Mouse (Mus musculus) urinary bladder, postnatal 10 days (tissue): Measurements from ENCODE around the gene Prokr1.
"Not testable (repeated sequence)": the region's sequence is repeated elsewhere in the genome, so short reads cannot be mapped to it uniquely, and the experiment has no call there.

Source experiments
- DNase-seq: peaks from one replicate; pipeline ENCODE4 v3.0.0; 2022; ENCODE audit warnings: low spot score

Prokr1 gene

DNA sequence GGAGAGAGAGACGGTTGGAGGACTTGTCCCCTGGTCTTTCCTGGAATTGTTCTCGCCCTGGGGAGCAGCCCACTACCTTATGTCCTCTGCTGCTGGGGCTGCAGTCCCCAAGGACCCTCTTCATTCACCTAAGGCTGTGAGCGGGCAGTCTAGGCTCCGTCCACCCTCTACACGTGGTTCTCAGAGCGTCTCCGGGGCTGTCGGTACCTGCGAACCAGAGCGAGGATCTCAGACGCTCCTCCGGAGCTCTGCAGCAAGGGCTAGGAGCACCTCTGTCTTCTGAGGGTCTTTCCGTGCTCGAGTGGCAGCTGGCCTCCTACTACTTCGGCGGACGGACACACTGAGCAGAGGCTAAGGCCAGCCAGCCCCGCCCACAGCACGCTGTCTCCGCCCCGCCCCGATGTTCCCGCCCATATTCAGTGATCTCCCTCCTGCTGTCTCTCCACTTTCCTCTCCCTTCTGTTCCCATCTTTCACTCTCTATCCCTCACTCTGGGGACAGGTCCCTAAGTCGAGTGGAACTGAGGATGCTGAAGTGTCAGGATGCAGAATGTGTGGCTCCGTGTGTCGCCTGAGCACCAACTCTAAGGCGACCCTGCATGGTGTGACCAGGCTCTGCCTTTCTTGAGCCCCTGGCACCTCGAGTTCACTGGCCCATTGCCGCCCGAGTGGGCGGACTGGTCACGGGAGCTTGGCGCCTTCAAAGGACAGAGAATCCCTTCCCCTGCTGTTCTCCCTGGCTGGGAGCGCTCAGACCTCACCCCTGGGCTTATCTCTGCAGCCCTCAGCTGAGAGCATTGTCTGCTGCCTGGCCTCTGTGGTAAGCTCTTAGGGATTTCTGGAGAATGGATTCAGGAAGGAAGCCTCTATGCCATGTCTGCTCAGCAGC, at the start of gene Prokr1:
Gene Prokr1 (minus strand): TSS at position 350 of the 888 bp plus-strand sequence.
- no peak for DNase-seq

DNA sequence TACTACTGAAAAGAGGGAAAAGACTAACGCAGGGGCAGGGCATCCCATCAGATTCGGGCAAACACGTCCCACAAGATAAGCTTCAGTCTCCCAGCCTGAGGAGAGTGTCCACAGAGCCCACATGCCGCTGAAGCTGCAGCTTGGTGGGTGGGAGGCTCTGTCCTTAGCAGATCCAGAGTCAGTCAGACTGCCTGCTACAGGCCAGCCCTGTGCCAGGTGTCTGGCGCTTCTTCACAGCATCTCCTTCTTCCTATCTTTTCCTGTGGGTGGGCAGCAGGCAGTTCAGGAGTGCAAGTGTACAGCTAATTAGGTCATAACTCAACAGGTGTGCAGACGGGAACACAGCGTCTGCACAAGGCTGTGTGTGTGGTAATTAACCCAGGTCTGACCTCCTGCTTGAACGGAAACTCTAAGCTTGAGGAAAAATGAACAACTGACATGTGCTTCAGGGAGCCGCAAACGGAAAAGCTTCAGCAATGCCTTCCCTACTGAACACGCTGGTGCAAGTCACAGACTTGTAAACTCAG, 47.7 kb upstream of the Prokr1 start:
- DNase-seq: no peak

DNA sequence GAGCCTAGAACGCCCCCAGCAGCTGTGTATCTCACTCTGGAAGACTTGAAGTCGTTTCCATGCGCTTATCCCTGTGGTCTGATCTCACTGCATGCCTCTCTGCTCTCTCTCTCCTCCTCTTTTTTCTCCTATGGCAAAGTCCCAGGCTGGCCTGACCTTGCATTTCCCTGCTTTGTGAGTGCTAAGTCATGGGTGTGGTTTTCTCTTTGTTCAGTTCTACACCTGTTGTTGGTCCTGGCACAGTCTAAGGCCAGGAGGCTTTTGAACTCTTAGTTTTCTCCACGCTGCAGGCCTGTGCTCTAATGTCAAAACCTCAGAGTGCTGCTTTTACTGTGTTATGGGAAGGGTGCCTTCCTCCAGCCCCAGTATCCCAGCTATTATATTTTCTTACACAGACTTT, 41.6 kb upstream of the Prokr1 start:
- DNase-seq: no peak

DNA sequence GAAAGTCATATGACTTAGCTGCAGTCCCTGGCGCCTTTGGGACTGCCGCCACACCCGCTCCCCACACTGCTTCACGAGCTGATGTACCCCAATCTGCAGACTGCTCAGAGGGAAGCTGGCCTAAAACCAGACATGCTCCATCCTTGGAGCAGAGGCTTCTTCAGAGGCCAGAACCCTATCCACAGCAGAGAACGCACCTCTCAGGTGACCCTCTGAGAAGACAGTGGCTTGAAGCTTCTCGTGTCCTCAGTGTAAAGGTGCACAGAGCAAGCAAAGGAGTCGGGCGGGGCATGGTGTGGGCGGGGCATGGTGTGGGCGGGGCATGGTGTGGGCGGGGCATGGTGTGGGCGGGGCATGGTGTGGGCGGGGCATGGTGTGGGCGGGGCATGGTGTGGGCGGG, 38.4 kb upstream of the Prokr1 start:
- not testable (repeated sequence) for DNase-seq

DNA sequence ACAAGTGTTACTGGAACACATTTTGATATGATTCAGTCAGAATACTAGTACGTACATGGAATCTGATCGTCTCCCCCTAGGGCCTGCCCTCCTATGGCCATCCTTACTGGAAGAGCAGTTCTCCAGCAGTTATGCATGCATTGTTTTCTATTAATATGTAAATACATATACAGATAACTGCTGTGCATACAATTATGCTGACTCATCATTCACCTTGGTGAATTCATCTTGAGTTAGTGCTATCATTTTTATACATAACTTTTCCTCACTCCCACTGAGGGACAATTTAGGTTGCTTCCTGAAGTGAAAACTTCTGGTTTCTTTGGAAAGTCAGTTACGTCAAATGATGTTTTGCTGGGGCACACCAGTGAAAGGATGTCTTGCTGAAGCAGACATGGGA, 32.6 kb upstream of the Prokr1 start:
- no peak for DNase-seq

DNA sequence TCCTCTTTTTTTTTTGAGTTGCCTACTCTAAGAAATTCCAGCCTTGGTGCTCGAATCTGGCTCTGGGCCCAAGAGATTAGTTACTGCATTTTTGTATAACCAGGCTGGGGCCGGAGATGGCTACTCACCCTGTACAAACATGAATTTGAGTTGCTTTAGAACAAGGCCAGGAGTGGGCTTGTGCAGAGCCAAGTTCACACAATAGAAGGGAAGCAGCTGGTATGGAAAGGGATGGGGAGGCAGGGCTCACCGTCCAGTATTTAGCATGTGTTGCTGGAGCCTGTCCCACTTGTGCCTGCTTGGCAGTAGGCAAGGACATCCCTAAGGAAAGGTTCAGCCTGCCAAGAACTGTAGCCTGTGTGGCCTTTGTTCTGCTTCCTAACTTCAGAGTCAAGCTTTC, 30.7 kb upstream of the Prokr1 start:
- no peak for DNase-seq

DNA sequence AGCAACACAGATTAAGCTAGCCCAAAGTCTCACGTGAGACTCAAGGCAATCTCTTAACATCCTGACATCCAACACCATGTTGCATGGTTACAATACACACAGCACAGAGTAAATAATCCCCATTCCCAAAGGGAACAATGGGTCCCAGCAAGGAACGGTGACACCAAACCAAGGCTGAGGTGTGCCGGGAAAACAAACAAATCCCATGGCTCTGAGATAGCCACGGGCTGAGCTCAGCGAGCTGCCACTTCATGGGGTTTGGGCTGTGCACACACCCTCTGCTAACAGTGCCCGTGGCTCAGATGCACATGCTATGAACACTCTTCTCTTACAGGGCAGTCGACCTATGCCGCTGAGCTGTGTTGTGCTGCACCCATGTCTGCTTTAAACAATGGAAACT, 27.5 kb upstream of the Prokr1 start:
- no peak for DNase-seq

DNA sequence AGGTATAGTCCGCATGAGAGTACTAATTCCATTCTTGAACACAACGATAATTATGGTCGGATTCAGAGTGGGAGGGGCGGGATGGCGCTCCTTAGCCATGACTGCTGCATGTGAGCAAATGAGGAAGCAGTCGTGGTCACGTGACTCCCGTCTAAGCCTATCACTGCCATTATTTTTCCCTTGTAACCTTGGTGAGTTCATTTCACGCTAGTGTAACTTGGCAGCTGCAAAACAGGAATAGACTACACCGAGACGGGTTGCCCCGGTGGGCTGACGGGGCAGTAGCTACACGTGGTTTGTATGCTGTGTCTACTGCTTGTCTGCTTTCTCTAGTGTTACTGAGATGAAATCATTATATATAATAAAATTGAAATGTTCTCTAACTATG, 25.1 kb upstream of the Prokr1 start:
- no peak for DNase-seq

DNA sequence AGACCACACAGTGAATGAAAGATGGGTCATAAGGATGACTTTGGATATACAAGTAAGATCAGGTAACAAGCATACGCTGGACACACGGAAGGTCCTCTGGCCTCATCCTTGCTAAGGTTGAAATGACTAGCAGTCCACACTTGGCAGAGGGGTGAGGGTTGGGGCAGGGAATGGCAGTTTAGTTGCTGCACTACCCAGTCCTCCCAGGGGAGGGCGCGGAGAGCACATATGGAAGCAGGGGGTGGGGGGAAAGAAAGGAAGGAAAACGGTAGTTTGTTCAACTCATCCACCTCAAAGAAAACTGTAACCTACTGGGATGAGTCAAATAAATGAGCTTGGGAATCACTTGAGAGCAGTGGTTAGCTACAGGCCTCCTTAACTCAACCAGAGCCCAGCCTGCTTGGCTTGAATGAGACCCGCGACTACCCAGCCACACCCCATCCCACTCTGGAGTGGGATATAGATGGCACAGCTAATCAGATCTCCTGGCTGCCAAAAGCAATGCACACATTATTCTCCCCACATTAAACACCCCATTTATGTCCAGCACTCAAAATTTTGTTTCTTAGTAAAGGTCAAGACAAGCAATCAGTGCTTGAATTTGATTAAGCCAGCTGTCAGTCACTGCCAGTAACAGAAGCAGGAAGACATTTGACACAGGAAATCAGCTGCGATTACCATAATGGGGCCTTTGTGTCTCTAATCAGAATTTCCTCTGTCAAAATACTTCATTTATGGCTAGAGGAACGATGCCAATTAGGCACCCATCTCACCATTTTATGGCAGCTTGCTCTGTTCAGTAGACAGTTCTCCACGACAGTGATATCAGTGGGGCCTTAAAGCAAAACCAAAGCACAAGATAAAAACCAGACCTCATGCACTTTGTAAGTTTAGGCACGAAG, 24.5 kb upstream of the Prokr1 start:
- DNase-seq: no peak

DNA sequence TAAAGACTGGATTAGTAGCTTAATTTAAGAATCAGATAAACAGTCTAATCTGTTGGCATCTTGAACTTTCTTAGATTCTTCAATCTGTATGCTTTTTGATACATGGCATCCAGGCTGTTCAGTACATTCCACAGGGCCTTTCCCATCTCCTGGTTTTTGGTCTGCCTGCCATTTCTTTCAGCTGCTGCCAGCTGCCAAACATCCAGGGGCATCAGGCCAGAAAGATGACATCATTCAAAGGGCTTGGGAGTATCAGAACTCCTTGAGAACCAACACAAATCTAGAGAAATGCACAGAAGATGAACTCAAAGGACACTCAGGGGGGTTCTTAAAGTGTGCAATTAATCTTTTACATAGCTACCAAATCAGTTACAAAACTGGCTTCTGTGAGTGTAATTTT, 9.3 kb upstream of the Prokr1 start:
- no peak for DNase-seq

DNA sequence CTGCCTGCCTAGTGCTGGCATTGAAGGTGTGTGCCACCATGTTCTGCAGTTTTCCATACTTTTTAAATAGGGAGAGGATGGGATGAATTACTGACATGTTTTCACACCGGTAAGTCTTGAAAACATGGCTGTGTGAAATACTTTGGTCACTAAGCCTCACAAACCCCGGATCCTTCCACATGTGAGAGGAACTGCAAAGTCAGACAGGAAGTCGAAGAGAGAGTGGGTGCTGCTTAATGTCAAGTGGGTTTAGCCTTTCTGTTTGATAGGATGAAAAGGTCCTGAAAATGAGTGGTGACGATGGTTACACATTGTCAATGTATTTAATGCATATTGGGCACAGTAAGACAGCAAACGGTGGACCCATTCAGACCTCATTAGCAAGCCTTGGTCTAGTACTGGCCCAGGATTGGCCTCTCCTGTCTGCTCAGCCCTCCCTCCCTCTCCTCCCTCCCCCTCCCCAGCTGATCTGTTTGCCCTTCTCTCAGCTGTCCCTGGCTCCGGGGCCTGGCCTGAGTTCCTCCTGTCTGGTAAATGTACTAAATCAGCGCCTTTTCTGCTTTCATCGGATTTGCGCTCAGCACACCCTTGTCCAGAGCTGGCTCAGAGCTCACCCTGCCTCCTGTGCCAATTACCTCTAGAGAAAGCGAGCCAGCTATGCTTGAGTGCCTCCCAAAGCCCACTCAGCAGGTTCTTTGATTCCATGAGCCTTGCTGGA, 6.7 kb upstream of the Prokr1 start:
- DNase-seq: no peak

DNA sequence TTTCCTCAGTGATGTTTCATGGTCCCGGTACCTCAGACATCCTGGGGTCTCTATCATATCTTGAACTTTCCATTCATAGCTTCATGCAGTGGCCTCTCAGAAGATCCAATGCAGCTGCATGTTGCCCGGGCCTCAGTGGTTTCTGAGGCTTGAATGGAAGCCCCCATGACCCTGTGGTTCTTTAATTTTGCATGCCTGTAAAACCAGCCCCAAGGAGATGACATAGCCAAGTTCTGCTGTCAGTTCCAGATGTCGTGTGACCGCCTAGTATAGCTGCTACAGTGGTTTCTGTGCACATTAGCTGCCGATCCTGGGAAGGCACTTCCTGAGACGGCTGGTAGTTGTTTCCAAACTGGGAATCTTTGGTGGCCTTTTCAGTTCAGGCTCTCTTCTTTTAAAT, 3.6 kb upstream of the Prokr1 start:
- DNase-seq: no peak

DNA sequence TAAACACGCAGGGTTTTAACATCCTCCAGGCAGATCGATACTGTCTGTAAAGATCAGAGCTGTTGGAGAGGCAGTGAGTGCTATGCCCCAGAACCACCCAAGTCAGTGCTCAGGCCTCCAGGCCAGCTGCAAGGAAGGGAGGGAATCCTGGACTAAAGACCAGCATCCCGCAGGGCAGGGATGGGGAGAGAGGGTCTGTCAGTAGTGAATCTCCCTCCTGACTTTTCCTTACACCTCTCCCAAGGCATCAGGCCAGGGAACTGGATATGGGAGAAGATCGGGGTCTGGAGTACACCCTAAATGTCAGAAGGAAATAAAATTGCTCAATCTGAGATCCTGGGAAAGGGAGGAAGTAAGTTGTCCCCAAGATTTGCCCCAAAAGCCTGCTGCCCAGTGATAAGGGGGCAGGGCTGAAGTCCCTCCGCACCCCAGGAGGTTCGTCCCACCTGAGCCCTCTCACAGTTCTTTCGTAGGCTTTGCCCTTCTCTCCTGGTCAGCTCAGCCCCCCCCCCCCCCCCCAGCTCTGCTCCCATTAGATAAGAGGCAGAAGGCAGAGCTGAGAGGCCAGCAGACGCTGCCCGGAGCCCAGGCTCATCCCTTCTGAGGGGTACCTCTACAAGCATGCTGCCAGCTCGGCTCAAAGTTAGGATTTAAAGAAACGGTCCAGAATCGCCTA, 687 bp downstream of the Prokr1 start:
- no peak for DNase-seq

DNA sequence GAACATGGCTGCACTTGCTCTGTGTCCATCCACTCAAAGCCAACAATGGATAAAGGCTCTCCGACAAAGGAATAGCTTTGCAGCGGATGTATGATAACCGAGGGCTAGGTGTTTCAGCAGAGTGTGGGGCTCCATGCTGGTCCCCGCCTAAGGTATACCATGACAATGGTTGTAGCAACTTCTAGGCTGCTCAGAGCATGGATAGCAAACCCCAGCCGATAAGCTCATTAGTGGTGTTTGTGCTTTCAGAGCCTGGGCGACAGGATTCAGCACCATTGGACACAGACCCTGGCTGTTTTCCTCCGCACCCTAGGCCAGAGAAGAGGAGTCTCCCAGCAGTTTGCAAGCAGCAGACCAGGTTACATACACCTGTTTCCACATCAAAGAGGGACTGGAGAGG, 6.6 kb downstream of the Prokr1 start:
- DNase-seq: no peak

DNA sequence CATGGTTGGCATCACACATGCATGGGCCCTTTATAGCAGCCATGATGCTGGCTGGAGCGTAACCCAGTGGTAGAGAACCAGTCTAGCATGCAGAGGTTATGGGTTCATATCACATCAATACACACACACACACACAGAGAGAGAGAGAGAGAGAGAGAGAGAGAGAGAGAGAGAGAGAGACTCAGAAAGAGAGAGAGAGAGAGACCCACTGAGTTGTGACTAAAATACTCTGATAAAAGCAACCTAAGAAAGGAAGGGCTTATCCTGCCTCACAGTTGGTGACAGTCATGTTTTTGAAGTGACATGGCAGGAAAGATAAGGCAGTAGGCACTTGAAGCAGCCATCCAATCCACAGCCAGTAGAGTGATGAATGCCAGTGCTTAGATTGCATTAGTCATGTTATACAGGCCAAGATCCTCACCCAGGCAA, 7.3 kb downstream of the Prokr1 start:
- DNase-seq: no peak

DNA sequence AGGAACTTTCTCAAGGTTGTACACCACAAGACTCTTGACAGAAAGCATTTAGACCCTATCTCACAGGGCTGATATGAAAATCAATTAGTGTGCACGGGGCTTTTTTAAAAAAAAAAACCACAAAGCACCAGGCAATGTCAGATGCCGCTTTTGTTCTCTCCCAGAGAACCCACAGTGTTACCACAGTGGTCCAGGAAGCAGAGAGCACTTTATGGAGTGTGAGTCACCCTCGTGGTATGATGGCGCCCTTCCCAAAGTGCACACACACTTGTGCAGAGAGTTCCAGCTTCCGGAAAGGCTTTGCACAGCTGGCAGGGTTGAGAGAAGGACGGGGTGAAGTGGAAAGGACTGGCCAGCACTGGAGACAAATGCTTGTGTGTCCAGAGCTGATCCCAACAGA, 8.1 kb downstream of the Prokr1 start:
- no peak for DNase-seq

DNA sequence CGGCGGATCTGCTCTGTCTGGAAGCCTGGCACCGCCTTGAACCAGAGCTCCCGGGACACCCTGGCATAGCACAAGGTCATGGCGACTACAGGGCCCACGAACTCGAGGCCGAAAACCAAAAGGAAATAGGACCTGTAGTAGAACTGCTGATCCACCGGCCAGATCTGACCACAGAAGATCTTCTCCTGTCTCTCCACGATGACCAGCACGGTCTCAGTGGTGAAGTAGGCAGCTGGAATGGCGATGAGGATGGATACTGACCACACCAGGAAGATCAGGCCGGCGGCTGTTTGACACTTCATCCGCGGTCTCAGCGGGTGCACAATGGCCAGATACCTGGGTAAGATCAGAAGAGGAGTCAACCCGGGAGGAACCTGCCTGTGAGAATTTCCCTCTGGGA, 9.0 kb downstream of the Prokr1 start:
- no peak for DNase-seq

DNA sequence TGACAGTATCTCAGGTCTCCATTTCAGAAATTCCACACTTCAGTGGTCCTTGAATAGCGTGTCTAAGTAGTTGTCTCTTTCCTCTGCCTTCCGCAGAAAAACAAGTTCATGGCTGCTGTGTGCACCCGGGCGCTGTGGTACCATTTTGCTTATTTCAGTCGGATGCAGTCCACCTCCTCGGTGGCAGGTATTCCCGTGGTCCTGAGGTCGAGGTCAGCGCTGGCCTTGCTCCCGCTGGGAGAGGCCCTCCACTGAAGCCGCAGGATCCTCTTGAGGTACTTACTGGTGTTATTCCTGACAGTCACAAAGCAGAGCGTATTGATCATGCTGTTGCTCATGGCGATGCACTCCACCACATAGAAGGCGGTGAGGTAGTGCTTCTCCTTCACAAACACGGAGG, 9.5 kb downstream of the Prokr1 start:
- DNase-seq: no peak

DNA sequence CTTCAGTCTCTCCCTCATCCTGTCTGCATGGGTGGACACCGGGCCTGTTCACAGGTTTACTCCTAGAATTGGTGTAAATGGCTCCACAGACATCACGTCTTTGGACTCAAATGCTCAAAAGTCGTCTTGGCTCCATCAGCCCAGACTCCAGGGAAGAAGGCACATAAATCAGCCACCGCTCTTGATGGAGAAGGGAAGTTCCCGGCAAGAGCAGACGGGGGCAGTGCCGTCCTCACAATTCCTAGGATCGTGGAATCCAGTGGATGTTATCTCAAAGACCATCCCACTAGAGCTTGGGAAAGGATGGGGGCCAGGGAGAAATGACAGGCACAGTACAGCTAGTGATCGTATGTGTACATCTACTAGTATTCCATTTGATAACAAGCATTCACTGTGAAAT, 12.3 kb downstream of the Prokr1 start:
- DNase-seq: no peak

DNA sequence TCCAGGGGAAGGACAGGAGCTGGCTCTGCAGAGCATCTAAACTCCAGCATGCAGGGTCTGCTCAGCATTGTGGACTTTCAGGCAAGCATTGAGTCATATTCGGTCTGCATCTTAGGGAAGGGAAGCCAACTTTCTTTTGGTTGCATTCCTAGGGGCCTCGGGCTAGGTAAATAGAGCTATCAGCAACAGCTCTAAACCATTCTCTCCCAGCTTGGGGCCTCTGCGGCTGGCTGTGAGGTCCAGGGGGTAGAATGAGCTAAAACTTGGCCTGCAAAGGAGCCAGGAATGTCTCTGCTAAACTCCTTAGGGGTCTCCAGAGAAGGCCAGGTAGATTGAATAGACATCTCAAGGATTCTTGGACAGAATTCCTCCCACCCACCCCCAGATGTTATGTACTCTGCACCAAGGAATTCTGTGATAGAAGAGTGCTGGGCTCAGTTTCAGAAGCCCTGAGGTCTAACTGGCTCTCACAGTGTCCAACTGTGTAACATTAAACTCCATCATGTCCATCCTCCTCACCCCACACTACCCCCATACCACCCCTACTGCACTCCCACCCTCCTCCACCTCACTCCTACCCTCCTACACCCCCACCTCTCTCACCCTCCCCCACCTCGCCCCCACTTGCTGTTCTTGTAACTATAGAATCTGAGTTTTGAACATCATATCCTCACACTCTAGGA, 13.8 kb downstream of the Prokr1 start:
- DNase-seq: no peak

DNA sequence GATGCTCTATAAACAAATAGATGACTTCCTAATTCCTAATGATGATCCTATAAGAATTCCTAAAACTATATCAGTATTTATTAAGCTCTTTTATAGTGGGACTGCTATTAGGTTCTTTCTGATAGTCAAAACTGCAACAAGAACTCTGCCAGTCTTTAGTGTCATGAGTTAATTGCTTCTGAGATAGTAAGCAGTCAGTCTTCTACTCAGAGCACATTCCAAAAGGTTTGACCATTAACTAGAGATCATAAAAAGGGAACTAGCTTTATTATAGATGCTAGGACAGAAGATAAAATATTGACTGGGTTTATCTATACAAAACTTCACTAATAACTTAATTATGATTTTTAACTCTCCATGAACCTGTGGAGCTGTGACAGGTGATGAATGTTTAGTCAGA, 18.7 kb downstream of the Prokr1 start:
- DNase-seq: not testable (repeated sequence)
